Mouse (Mus musculus) intestine, embryonic 16.5 days (tissue): ENCODE measurements around the gene Lyzl6. TPM values are rescaled to one million over a fixed set of nuclear protein-coding genes. Genes with fewer than 3 reads are reported as not detected.

Experiments
- ATAC-seq: fragments of 200-750 bp; cut with Nextera tagmentation; 2 replicates; pipeline ENCODE4 v1.8.0; 2017; ENCODE audit warnings: moderate TSS enrichment, moderate library complexity
- H3K27ac ChIP-seq: fragments of 300-500 bp; sonication (generic); 2 replicates; pipeline ENCODE4 v1.5.1; 2014; ENCODE audit warnings: mild to moderate bottlenecking, low read length
- H3K27me3 ChIP-seq: fragments of 300-500 bp; sonication (generic); replicated peaks from 2 replicates; pipeline ENCODE4 v1.6.1; 2014; ENCODE audit warnings: low read length, control low read depth, mixed read lengths; ENCODE audit not compliant: control insufficient read depth, insufficient read depth
- H3K36me3 ChIP-seq: fragments of 300-500 bp; sonication (generic); 2 replicates; pipeline ENCODE4 v1.6.1; 2014; ENCODE audit warnings: low read length, control low read depth; ENCODE audit not compliant: control insufficient read depth, insufficient read depth
- H3K4me1 ChIP-seq: fragments of 300-500 bp; sonication (generic); 2 replicates; pipeline ENCODE4 v1.6.1; 2014; ENCODE audit warnings: low read length, control low read depth, mixed read lengths; ENCODE audit not compliant: control insufficient read depth, insufficient read depth
- H3K4me2 ChIP-seq: fragments of 300-500 bp; sonication (generic); 2 replicates; pipeline ENCODE4 v1.6.1; 2014; ENCODE audit warnings: low read depth, low read length, control low read depth
- H3K4me3 ChIP-seq: fragments of 300-500 bp; sonication (generic); 2 replicates; pipeline ENCODE4 v1.5.1; 2014; ENCODE audit warnings: mild to moderate bottlenecking, low read length
- H3K9ac ChIP-seq: fragments of 300-500 bp; sonication (generic); 2 replicates; pipeline ENCODE4 v1.6.1; 2014; ENCODE audit warnings: low read depth, low read length
- H3K9me3 ChIP-seq: fragments of 300-500 bp; sonication (generic); 2 replicates; pipeline ENCODE4 v1.6.1; 2016; ENCODE audit warnings: low read length, control low read depth; ENCODE audit not compliant: control insufficient read depth
- WGBS: fragments of 180-500 bp; shearing (Covaris S2); extraction: QIAGEN DNeasy Blood & Tissue Kit; methylation state at CpG from one replicate; pipeline ENCODE4 v1.1.7; 2014; 5-methylcytosine and 5-hydroxymethylcytosine counted together
- polyA plus RNA-seq: library from polyadenylated mRNA; unstranded; fragments of >200 nt; fragmentation: Nextera tagmentation; extraction: Ambion mirVana; gene quantifications from 2 replicates; pipeline ENCODE4 v1.2.1, GENCODE M21; 2015

Gene Lyzl6
- polyA plus RNA-seq, 1 experiment from 2014 or later: not detected

DNA sequence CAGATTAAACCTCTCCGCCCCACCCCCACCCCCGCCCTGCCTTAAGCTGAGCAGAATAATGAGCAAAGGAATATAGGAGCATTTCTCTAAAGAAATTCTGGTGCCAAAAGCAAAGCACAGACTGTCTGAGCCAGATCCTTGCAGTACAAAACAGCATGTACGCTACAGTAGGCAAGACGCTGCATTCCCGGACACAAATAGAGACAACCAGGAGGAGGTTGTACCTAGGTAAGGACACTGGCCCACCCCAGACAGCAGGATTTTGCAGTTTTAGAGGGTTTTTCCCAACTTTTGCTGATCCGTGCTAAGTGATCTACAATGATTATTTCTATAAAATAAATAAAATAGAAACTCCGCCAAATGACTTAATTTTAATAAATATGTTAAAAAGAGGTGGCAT lies 10.0 kb upstream of the Lyzl6 start:
- Histone ChIP-seq H3K4me2 (no peak overlapping the region), H3K27me3 (peaks cover 58% of the 10 kb centered on the region), H3K27ac (no peak overlapping the region), H3K4me1 (peaks cover 10% of the 10 kb centered on the region), H3K9ac (no peak overlapping the region), H3K36me3 (no peaks in the 10 kb centered on the region), H3K9me3 (no peaks in the 10 kb centered on the region), H3K4me3 (no peak overlapping the region)
- WGBS: 33% methylated on average over 7 of the region's 7 CpGs
- no peak for ATAC-seq

DNA sequence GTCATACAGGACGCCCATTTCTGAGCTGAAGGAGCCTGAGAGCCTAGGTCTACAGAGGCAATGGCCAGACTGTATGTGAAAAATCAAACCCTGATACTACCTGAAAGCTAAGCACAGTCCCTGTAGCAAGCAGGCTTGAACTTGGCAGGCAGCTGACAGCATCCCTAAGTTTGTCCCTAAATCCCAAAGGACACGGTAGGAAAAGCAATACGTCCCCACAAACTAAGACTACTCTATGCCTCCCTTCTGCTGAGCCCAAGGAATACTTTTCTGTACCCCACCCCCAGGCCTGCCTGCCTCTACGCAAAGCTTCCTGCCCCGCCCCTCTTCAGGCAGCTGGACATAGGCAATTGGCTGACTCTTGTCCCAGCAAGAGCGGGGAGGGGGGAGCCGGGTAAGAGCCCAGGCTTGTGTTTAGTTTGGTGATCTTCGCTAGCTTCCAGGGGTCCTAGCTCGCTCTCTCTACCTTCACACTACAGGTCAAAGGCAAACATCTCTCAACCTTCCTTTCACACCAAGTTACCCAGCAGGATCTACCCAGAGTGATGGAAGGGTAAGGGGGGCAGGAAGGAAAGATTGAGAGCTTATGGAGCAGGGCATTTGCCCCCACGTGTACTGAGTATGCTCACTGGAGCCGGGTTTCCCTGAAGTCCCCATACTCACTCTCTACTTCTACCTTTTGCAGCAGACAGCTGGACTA lies 9.4 kb upstream of the Lyzl6 start:
- H3K27me3 ChIP-seq: peaks cover 58% of the 10 kb centered on the region
- 10% methylated on average over 11 of the region's 11 CpGs for WGBS
- no peak for ATAC-seq
- H3K4me1 ChIP-seq: peaks cover 8% of the 10 kb centered on the region; the same call in 1 of the 2 replicates
- H3K36me3 ChIP-seq: no peaks in the 10 kb centered on the region
- no peak overlapping the region for H3K9ac ChIP-seq
- H3K4me2 ChIP-seq: no peak overlapping the region
- H3K27ac ChIP-seq: no peak overlapping the region
- H3K4me3 ChIP-seq: no peak overlapping the region
- H3K9me3 ChIP-seq: no peaks in the 10 kb centered on the region

GRCm38 (mm10) chr11:103646301-103646700 lies 7.6 kb upstream of the Lyzl6 start:
- no peak for ATAC-seq
- 80% methylated on average over 6 of the region's 6 CpGs for WGBS
- no peak overlapping the region for H3K27ac ChIP-seq
- no peak overlapping the region for H3K4me3 ChIP-seq
- no peaks in the 10 kb centered on the region for H3K36me3 ChIP-seq
- peaks cover 8% of the 10 kb centered on the region; the same call in 1 of the 2 replicates for H3K4me1 ChIP-seq
- no peaks in the 10 kb centered on the region for H3K9me3 ChIP-seq
- no peak overlapping the region for H3K4me2 ChIP-seq
- peaks cover 45% of the 10 kb centered on the region for H3K27me3 ChIP-seq
- no peak overlapping the region for H3K9ac ChIP-seq

DNA sequence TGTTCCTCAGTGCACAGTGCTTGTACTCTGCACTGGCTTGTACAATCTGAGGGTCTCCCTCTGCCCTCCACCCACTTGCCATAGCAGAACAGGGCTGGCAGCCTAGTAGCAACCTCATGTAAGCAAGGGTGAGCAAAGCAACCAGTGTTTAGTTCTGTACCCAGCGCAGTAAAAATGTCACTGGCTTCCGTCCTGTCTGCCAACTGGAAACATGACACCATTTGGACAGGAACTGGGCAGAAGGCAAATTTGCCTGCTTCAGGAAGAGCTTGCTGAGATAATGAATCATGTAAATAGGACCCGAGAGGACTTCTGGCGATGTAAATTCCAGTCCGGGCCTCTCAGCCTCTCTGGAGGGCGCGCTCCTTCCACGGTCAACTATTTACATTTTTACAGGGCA lies 7.0 kb upstream of the Lyzl6 start:
- Histone ChIP-seq H3K36me3 (no peaks in the 10 kb centered on the region), H3K27ac (no peak overlapping the region), H3K4me3 (no peak overlapping the region), H3K4me2 (no peak overlapping the region), H3K9ac (no peak overlapping the region), H3K9me3 (no peaks in the 10 kb centered on the region), H3K4me1 (peaks cover 8% of the 10 kb centered on the region; the same call in 1 of the 2 replicates), H3K27me3 (peaks cover 41% of the 10 kb centered on the region)
- ATAC-seq: no peak
- 47% methylated on average over 8 of the region's 8 CpGs for WGBS

DNA sequence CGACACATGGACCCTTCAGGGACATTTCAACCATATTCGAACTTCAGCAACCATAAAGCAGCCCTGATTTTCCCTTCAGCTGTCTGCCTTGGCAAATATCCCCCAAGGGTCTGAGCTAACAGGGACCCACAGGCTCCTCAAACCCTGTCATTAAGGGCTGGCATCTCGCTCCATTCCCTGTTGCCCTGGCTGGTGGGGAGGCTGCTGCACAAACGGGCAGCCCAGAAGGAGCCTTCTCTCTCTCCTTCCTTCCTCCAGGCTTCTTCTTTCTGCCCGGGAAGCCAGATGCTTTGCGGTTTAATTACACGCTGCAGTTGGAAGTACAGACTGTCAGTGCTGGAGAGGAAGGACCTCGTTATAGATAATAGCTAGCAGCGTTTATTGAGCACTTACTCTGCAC lies 4.5 kb upstream of the Lyzl6 start:
- Histone ChIP-seq H3K4me2 (no peak overlapping the region), H3K9ac (no peak overlapping the region), H3K4me1 (no peaks in the 10 kb centered on the region), H3K4me3 (no peak overlapping the region), H3K9me3 (no peaks in the 10 kb centered on the region), H3K36me3 (no peaks in the 10 kb centered on the region), H3K27ac (no peak overlapping the region), H3K27me3 (peaks cover 23% of the 10 kb centered on the region)
- no peak for ATAC-seq
- 76% methylated on average over 9 of the region's 9 CpGs for WGBS

DNA sequence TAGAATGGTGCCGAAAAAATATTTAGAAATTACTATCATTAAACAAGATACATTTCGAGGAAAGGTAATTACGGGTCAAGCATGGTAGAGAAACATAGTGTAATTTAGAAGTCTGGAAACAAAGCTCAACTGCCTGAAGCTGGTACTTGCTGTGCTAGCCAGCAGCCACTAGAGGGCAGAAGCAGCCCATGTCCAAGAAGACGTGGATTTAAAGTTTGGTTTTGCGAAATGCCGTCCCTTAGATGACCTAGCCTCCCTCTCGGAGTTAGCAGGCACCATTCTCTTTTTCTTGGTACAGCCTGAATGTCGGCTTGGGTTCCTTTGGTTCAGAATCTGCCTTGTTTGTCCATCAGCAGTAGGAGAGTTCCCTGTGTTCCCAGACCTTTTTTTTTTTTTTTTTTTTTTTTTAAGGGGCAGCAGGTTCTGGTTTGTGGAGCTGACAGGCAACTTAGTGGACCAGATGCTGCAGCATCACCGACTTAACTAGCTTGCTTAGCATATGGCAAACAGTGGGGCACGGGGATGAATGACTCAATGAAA lies 787 bp upstream of the Lyzl6 start:
- H3K27me3 ChIP-seq: peaks cover 7% of the 10 kb centered on the region; the same call in 1 of the 2 replicates
- 5% methylated on average over 10 of the region's 10 CpGs for WGBS
- H3K27ac ChIP-seq: no peak overlapping the region
- H3K4me2 ChIP-seq: no peak overlapping the region
- H3K36me3 ChIP-seq: no peaks in the 10 kb centered on the region
- H3K4me1 ChIP-seq: no peaks in the 10 kb centered on the region
- H3K9ac ChIP-seq: no peak overlapping the region
- no peaks in the 10 kb centered on the region for H3K9me3 ChIP-seq
- no peak for ATAC-seq
- no peak overlapping the region for H3K4me3 ChIP-seq

GRCm38 (mm10) chr11:103636261-103636660 lies 2.4 kb downstream of the Lyzl6 start:
- WGBS: 76% methylated on average over 6 of the region's 6 CpGs

DNA sequence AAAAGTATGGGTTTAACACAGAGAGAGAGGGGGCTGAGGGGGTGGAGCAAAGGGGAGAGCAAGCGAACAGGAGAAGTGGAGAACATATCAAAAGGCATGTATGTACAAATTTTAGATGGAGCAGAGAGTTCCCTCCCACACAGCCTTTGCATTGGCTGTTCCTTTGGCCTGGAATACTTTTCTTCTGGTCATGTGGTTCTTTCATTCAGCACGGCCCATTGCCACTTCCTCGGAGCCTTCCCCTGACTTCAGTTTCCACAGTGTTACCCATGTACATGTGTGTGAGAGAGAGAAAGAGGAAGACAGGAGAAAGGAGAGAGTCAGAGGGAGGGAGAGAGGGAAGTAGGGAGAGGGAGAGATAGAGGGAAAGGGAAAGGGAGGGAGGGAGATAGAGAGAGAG lies 3.2 kb downstream of the Lyzl6 start:
- Histone ChIP-seq H3K4me1 (no peaks in the 10 kb centered on the region), H3K9me3 (no peaks in the 10 kb centered on the region), H3K27ac (no peak overlapping the region), H3K4me2 (no peak overlapping the region), H3K9ac (no peak overlapping the region), H3K4me3 (no peak overlapping the region), H3K27me3 (peaks cover 5% of the 10 kb centered on the region; the same call in 1 of the 2 replicates), H3K36me3 (no peaks in the 10 kb centered on the region)
- 80% methylated on average over 3 of the region's 3 CpGs for WGBS
- ATAC-seq: no peak

More at GRCm38 (mm10) chr11:103636261-103636660, 2.4 kb downstream of the Lyzl6 start:
- peaks cover 7% of the 10 kb centered on the region; the same call in 1 of the 2 replicates for H3K27me3 ChIP-seq
- no peak overlapping the region for H3K4me2 ChIP-seq
- no peaks in the 10 kb centered on the region for H3K4me1 ChIP-seq
- no peaks in the 10 kb centered on the region for H3K9me3 ChIP-seq
- H3K4me3 ChIP-seq: no peak overlapping the region
- ATAC-seq: no peak
- no peak overlapping the region for H3K9ac ChIP-seq
- H3K36me3 ChIP-seq: no peaks in the 10 kb centered on the region
- no peak overlapping the region for H3K27ac ChIP-seq

- no peak overlapping the region for H3K9ac ChIP-seq
- no peak overlapping the region for H3K27ac ChIP-seq
- H3K4me2 ChIP-seq: no peak overlapping the region
- H3K4me1 ChIP-seq: no peaks in the 10 kb centered on the region
- 84% methylated on average over 7 of the region's 7 CpGs for WGBS
- H3K27me3 ChIP-seq: 0 out of 2 replicates have a peak, but pooled peaks cover 2% of the 10 kb centered on the region
- no peak for ATAC-seq
- H3K4me3 ChIP-seq: no peak overlapping the region
- H3K9me3 ChIP-seq: no peaks in the 10 kb centered on the region
- no peaks in the 10 kb centered on the region for H3K36me3 ChIP-seq
Measured at GRCm38 (mm10) chr11:103634806-103635205, 3.9 kb downstream of the Lyzl6 start.
